Mouse (Mus musculus) midbrain, postnatal 0 days (tissue): ENCODE results near the gene Leng8. TPM values are rescaled to one million over a fixed set of nuclear protein-coding genes. Genes with fewer than 3 reads are reported as not detected.

Experiments
- ATAC-seq: fragments of 200-750 bp; cut with Nextera tagmentation; 2 replicates; pipeline ENCODE4 v1.8.0; 2017; ENCODE audit warnings: moderate number of reproducible peaks, mild to moderate bottlenecking, moderate TSS enrichment, moderate library complexity; ENCODE audit not compliant: low FRiP score
- DNase-seq: peaks from one replicate; pipeline ENCODE4 v3.0.0-alpha.2; 2015; ENCODE audit warnings: low spot score
- H3K27ac ChIP-seq: fragments of 300-500 bp; sonication (generic); 2 replicates; pipeline ENCODE4 v1.5.1; 2014; ENCODE audit warnings: low read depth, mild to moderate bottlenecking, low read length, mixed read lengths
- H3K27me3 ChIP-seq: fragments of 300-500 bp; sonication (generic); 2 replicates; pipeline ENCODE4 v1.6.1; 2014; ENCODE audit warnings: low read length, control low read depth, mixed read lengths; ENCODE audit not compliant: insufficient read depth
- H3K36me3 ChIP-seq: fragments of 300-500 bp; sonication (generic); 2 replicates; pipeline ENCODE4 v1.6.1; 2014; ENCODE audit warnings: low read length, control low read depth, mixed read lengths; ENCODE audit not compliant: insufficient read depth
- H3K4me1 ChIP-seq: fragments of 300-500 bp; sonication (generic); 2 replicates; pipeline ENCODE4 v1.6.1; 2014; ENCODE audit warnings: mild to moderate bottlenecking, control low read depth, antibody characterized with exemption, low read length, mixed read lengths; ENCODE audit not compliant: insufficient read depth
- H3K4me2 ChIP-seq: fragments of 300-500 bp; sonication (generic); 2 replicates; pipeline ENCODE4 v1.6.1; 2014; ENCODE audit warnings: low read depth, mild to moderate bottlenecking, low read length, mixed read lengths; ENCODE audit not compliant: poor library complexity, severe bottlenecking
- H3K4me3 ChIP-seq: fragments of 300-500 bp; sonication (generic); 2 replicates; pipeline ENCODE4 v1.5.1; 2014; ENCODE audit warnings: low read depth, mild to moderate bottlenecking, low read length, moderate library complexity
- H3K9ac ChIP-seq: fragments of 300-500 bp; sonication (generic); replicated peaks from 2 replicates; pipeline ENCODE4 v1.6.1; 2014; ENCODE audit warnings: mild to moderate bottlenecking, low read length, moderate library complexity, mixed read lengths; ENCODE audit not compliant: poor library complexity, severe bottlenecking
- H3K9me3 ChIP-seq: fragments of 300-500 bp; sonication (generic); 2 replicates; pipeline ENCODE4 v1.6.1; 2016; ENCODE audit warnings: low read length, control low read depth
- CTCF ChIP-seq: IDR thresholded peaks from 2 replicates; pipeline ENCODE4 v1.5.1; 2016; ENCODE audit warnings: antibody characterized with exemption, mild to moderate bottlenecking
- WGBS: fragments of 180-500 bp; shearing (Covaris S2); extraction: QIAGEN DNeasy Blood & Tissue Kit; methylation state at CpG from one replicate; pipeline ENCODE4 v1.1.7; 2014; 5-methylcytosine and 5-hydroxymethylcytosine counted together
- polyA plus RNA-seq: library from polyadenylated mRNA; unstranded; fragments of >200 nt; fragmentation: Nextera tagmentation; extraction: Ambion mirVana; gene quantifications from 2 replicates; pipeline ENCODE4 v1.2.1, GENCODE M21; 2015
- total RNA-seq: library from RNA; depleted of rRNA; stranded (reverse); fragments of >200 nt; gene quantifications from 2 replicates; pipeline ENCODE4 v1.2.3, GENCODE M21; 2014

Leng8 gene
- total and polyA plus RNA-seq, 2 experiments from 2014 or later, result 64.1 to 176 TPM

DNA sequence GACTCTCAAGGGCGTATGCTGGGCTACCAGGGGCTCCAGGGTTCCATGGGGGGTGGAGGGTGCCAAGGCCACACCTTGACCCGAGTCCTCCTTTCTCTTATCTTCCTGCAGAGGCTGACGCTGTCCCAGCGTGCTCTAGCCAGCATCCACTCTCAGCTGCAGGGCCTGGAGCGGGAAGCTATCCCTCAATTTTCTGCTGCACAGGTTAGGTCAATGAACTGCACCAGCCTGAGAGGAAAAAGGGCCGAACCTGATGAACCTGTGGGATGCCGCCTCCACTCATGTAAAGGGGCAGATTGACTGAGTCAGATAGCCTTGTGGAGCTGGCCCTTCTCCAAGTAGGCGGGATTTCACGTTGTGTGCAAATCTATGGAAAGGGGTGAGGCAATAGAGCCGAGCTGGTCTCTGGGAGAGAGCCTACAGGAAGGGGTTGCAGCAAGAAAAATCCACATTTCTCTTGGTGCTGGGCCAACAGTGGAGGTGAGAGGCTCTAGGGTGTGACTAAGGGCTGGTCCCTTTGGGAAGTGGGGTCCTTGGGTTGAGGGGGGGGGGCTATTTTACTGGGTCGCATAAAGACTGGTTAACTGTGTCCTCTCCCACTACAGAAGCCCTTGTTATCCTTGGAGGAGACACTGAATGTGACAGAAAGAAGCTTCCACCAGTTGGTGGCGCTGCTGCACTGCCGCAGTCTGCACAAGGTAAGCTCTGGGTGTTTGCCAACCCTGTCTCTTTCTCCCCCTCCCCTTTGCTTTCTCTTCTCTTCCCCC is 6.0 kb upstream of the Leng8 start:
- no peaks in the 10 kb centered on the region for H3K4me1 ChIP-seq
- H3K27ac ChIP-seq, result peak overlapping the region; percentile 59
- no peak overlapping the region for H3K4me2 ChIP-seq
- peak; percentile 87 for TF ChIP-seq CTCF
- no peaks in the 10 kb centered on the region for H3K9me3 ChIP-seq
- DNase-seq (peak; percentile 96), ATAC-seq (peak; percentile 55)
- H3K36me3 ChIP-seq, result peaks cover 44% of the 10 kb centered on the region
- H3K9ac ChIP-seq, result no peak overlapping the region; the same call in 1 of the 2 replicates
- 37% methylated on average over 13 of the region's 13 CpGs for WGBS
- no peaks in the 10 kb centered on the region for H3K27me3 ChIP-seq
- no peak overlapping the region for H3K4me3 ChIP-seq

DNA sequence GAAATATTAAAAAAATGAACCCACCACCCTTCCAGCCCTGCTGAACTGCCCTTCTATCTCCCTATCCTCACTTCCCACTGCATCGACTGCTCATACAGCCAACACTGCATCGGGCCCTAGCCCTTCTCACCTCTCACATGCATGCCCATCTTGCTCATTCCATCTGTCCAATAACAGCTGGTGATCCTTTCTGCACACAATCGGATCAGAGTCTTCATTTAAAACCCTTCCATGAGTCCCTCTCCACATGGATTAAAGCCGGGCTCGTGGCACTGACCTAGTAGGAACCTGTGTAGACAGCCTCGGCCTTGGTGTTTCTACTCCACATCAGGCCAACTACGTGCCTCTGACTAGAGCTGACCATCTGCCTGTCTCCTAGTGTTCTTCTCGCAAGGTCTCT is 4.9 kb upstream of the Leng8 start:
- no peak overlapping the region for H3K4me3 ChIP-seq
- no peak for TF ChIP-seq CTCF
- no peaks in the 10 kb centered on the region for H3K9me3 ChIP-seq
- DNase-seq, result no peak
- H3K27me3 ChIP-seq, result no peaks in the 10 kb centered on the region
- no peak for ATAC-seq
- H3K36me3 ChIP-seq, result peaks cover 42% of the 10 kb centered on the region
- no peak overlapping the region for H3K4me2 ChIP-seq
- 91% methylated on average over 8 of the region's 8 CpGs for WGBS
- H3K27ac ChIP-seq, result peak overlapping the region; percentile 13
- no peak overlapping the region for H3K9ac ChIP-seq
- H3K4me1 ChIP-seq, result no peaks in the 10 kb centered on the region

DNA sequence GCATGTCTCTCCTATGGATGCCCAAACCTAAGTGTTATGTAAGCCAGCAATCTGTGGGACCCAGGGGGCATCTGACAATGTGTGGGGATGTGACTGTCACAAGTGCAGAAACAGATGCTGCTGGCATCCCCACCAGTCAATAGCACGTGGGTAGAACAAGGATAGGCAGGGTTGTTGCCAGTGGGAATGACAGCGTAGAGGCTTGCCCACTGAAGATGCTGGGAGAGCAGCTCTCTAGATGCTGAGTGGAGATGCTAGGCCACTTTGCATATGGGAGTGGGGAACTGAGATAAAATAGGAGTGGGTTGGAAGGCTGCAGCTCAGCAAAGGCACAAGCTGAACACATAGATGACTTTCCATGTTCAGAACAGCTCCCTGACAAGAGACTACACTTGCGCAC is 4.3 kb upstream of the Leng8 start:
- peaks cover 38% of the 10 kb centered on the region for H3K36me3 ChIP-seq
- H3K4me2 ChIP-seq, result no peak overlapping the region
- H3K9ac ChIP-seq, result 0 out of 2 replicates have a peak overlapping the region, but pooled peaks have one; percentile 24
- ATAC-seq (no peak), DNase-seq (no peak)
- no peaks in the 10 kb centered on the region for H3K27me3 ChIP-seq
- H3K4me1 ChIP-seq, result no peaks in the 10 kb centered on the region
- no peak overlapping the region for H3K4me3 ChIP-seq
- no peak for TF ChIP-seq CTCF
- WGBS, result 88% methylated on average over 3 of the region's 3 CpGs
- no peaks in the 10 kb centered on the region for H3K9me3 ChIP-seq
- 0 out of 2 replicates have a peak overlapping the region, but pooled peaks have one; percentile 18 for H3K27ac ChIP-seq

DNA sequence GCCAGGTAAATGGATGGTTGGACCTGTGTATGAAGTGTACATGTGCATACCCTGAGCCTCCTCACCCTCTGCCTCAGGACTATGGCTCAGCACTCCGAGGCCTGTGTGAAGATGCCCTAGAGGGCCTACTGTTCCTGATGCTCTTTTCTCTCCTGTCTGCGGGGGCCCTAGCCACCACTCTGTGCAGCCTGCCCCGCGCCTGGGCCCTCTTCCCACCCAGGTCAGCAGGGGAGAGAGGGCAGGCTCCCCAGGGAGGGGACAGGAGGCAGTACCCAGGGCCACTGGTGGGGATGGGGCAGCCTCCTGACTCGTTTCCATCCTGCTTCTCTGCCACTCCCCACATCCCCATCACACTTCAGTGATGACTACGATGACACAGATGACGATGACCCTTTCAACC is 3.8 kb upstream of the Leng8 start:
- WGBS, result 79% methylated on average over 7 of the region's 7 CpGs
- H3K4me2 ChIP-seq, result no peak overlapping the region
- TF ChIP-seq CTCF, result no peak
- no peak for ATAC-seq
- H3K9ac ChIP-seq, result 0 out of 2 replicates have a peak overlapping the region, but pooled peaks have one; percentile 24
- H3K4me1 ChIP-seq, result peaks cover 3% of the 10 kb centered on the region; the same call in 1 of the 2 replicates
- H3K4me3 ChIP-seq, result no peak overlapping the region
- H3K27me3 ChIP-seq, result no peaks in the 10 kb centered on the region
- DNase-seq, result no peak
- peaks cover 34% of the 10 kb centered on the region for H3K36me3 ChIP-seq
- H3K27ac ChIP-seq, result 0 out of 2 replicates have a peak overlapping the region, but pooled peaks have one; percentile 18
- no peaks in the 10 kb centered on the region for H3K9me3 ChIP-seq

DNA sequence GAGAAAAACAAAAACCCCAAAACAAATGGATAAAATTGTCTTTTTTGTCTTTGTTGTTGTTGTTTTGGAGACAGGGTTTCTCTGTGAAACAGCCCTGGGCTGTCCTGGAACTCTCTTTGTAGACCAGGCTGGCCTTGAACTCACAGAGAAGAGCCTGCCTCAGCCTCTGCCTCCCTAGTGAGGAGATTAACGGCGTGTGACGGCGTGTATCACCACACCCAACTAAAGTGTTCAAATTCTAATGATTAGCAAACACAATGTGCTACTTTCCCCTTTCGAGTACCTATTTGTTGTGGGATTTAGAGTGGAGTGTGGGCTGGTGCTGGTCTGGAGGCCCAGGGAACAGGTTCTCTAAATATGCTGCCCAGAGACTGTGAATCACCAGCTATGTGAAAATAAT is 1.9 kb upstream of the Leng8 start:
- DNase-seq, result no peak
- Histone ChIP-seq H3K4me1 (peaks cover 6% of the 10 kb centered on the region; the same call in 1 of the 2 replicates), H3K27ac (0 out of 2 replicates have a peak overlapping the region, but pooled peaks have one; percentile 21), H3K4me3 (no peak overlapping the region), H3K9ac (no peak overlapping the region), H3K4me2 (no peak overlapping the region), H3K36me3 (peaks cover 27% of the 10 kb centered on the region), H3K27me3 (no peaks in the 10 kb centered on the region), H3K9me3 (no peaks in the 10 kb centered on the region)
- 81% methylated on average over 5 of the region's 5 CpGs for WGBS
- no peak for ATAC-seq
- no peak for TF ChIP-seq CTCF

DNA sequence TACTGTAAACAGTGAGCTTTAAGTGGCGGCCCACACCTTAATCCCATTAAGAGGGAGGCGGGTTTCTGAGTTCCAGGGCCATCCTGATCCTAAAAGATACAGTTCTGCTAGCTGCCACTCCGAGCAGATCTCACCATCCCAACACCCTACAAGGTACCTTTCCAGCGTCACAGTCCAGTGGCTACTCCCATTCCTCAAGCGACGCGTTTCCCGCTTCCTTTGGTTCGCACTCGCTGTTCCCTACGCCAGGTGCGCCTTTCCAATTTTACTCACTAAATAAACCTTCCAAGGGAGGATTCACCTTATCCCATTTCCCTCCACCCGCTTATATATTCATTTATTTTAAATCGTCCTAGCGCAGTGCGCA is 452 bp upstream of the Leng8 start:
- H3K4me1 ChIP-seq, result peaks cover 6% of the 10 kb centered on the region; the same call in 1 of the 2 replicates
- no peaks in the 10 kb centered on the region for H3K27me3 ChIP-seq
- peak overlapping the region; percentile 84 for H3K4me2 ChIP-seq
- H3K36me3 ChIP-seq, result peaks cover 39% of the 10 kb centered on the region
- no peak for DNase-seq
- peak overlapping the region; percentile 79 for H3K4me3 ChIP-seq
- peak; percentile 11; the same call in 1 of the 2 replicates for ATAC-seq
- no peaks in the 10 kb centered on the region for H3K9me3 ChIP-seq
- no peak for TF ChIP-seq CTCF
- peak overlapping the region; percentile 45 for H3K9ac ChIP-seq
- peak overlapping the region; percentile 66 for H3K27ac ChIP-seq
- under 1% methylated on average over 16 of the region's 16 CpGs for WGBS
